Mouse (Mus musculus) bone marrow macrophage, adult 2 months (primary cell): ENCODE data around the gene Parp11.

ENCODE experiments used
- CTCF ChIP-seq: IDR thresholded peaks from 2 replicates; pipeline ENCODE4 v1.5.1; 2012; ENCODE audit warnings: low read depth, mild to moderate bottlenecking, low read length, moderate library complexity
- POLR2A ChIP-seq: IDR thresholded peaks from 2 replicates; pipeline ENCODE4 v1.6.1; 2012; ENCODE audit warnings: mild to moderate bottlenecking, low read depth, low read length, borderline replicate concordance

GRCm38 (mm10) chr6:127439063-127439462, 7.6 kb upstream of the Parp11 start:
- no peak for TF ChIP-seq CTCF
- no peak for TF ChIP-seq POLR2A
